Mouse (Mus musculus) lung, embryonic 15.5 days (tissue): ENCODE measurements at regions not wholly inside any gene's neighbourhood (a gene's known extent, or its start where the extent isn't known, plus 50 kb on each side); places are given as distances from the start of the nearest gene placed in this dataset.

Experiments
- ATAC-seq: fragments of 200-750 bp; cut with Nextera tagmentation; 2 replicates; pipeline ENCODE4 v1.8.0; 2017; ENCODE audit warnings: moderate number of reproducible peaks, borderline replicate concordance; ENCODE audit not compliant: low FRiP score, low TSS enrichment; ENCODE audit errors: extremely low read depth
- H3K27ac ChIP-seq: fragments of 300-500 bp; sonication (generic); 2 replicates; pipeline ENCODE4 v1.5.1; 2015; ENCODE audit warnings: moderate library complexity, mild to moderate bottlenecking, inconsistent platforms
- H3K27me3 ChIP-seq: fragments of 300-500 bp; sonication (generic); 2 replicates; pipeline ENCODE4 v1.6.1; 2015; ENCODE audit warnings: inconsistent platforms
- H3K36me3 ChIP-seq: fragments of 300-500 bp; sonication (generic); 2 replicates; pipeline ENCODE4 v1.6.1; 2015; ENCODE audit warnings: inconsistent platforms
- H3K4me1 ChIP-seq: fragments of 300-500 bp; sonication (generic); 2 replicates; pipeline ENCODE4 v1.6.1; 2015; ENCODE audit warnings: inconsistent platforms
- H3K4me2 ChIP-seq: fragments of 300-500 bp; sonication (generic); 2 replicates; pipeline ENCODE4 v1.6.1; 2015; ENCODE audit warnings: inconsistent platforms, mild to moderate bottlenecking, moderate library complexity
- H3K4me3 ChIP-seq: fragments of 300-500 bp; sonication (generic); 2 replicates; pipeline ENCODE4 v1.5.1; 2015; ENCODE audit warnings: mild to moderate bottlenecking, inconsistent platforms
- H3K9ac ChIP-seq: fragments of 300-500 bp; sonication (generic); 2 replicates; pipeline ENCODE4 v1.6.1; 2015; ENCODE audit warnings: inconsistent platforms
- H3K9me3 ChIP-seq: fragments of 300-500 bp; sonication (generic); 2 replicates; pipeline ENCODE4 v1.6.1; 2016; ENCODE audit warnings: inconsistent platforms
- WGBS: fragments of 180-500 bp; shearing (Covaris S2); methylation state at CpG from one replicate; pipeline ENCODE4 v1.1.7; 2015; 5-methylcytosine and 5-hydroxymethylcytosine counted together

DNA sequence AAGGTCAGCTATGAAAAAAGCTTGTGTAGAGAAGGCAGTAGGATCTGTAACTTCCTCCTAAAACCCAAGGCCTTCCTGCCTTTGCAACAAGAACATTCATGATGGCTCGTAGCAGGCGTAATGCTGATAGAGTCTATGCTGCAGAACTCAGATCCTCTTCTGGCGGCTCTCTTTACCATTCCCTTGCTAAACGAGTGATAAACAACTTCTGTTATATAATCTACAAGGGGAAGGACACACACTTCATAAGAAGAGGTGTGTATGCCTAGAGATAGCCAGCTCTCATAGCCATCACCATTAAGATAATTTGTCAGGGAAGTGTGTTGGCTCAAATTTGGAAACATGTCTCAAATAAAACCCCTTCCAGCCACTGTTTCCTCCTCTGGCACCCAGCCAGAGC, 441.9 kb downstream of the Gpam start:
- no peak overlapping the region for H3K27ac ChIP-seq
- no peak overlapping the region for H3K4me2 ChIP-seq
- WGBS, result 72% methylated on average over 4 of the region's 4 CpGs
- H3K27me3 ChIP-seq, result no peaks in the 10 kb centered on the region
- ATAC-seq, result no peak
- H3K4me3 ChIP-seq, result no peak overlapping the region
- no peaks in the 10 kb centered on the region for H3K4me1 ChIP-seq
- no peak overlapping the region for H3K9ac ChIP-seq
- no peaks in the 10 kb centered on the region for H3K36me3 ChIP-seq
- H3K9me3 ChIP-seq, result no peaks in the 10 kb centered on the region
